Mouse (Mus musculus): ENCODE data around the gene Aspdh.
A peak's percentile ranks its signal among the peaks of the same experiment; 100 is the strongest.

Gene Aspdh

DNA sequence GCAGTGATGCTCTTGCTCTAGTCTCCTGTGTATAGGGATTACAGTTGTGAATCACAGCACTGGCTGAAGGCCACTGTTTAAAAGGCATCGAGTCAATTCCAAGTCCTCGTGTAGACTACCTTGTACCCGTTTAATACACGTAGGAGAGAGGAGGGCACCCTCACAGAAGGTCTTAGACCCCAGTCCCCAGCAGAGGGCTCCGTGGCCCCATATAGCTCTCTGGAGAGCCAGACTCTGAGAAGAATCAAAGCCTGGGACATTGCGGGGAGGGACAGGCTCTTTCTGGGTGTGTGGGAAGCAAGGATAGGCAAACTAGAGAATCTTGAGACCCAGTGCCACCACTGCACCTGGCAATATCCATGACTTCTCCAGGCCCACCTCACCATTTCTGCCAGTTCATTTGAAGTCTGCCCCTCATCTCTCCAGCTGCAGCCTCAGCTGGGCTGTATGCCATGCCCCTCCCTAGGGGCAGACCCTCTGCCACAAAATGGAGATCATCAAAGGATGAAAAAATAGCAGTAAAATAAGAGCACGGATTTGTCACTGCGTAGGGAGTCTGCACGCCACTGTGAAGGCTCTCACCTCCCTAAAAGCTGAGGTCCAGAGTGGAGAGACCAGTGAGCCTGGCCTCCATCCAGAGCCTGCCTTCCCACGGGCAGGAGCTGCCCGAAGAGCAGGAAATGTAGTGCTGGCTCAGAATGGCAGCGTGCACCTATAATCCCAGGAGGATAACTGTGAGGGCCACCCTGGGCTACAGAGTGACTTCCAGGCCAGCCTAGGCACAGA is 18.9 kb upstream of the Aspdh start:
- no peak for DNase-seq (ENCODE audit: extremely low spot score)

DNA sequence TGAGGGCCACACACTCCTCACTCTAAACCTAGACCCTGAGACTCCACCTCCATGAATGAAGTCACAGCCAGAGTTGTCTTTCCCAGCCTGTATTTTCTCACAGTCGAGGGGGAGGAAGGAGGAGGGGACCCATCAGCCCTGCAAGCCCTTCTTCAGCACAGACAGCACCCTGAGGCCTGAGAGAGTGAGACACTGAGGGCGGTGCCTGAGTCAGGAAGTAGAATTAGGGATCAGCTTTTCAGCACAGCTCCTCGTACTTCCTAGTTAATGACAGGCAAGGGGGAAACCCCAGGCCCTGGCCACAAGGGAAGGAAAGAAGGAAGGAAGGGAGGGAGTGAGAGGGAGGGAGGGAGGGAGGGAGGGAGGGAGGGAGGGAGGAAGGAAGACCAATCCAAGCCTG is 11.9 kb upstream of the Aspdh start:
- no peak for DNase-seq (ENCODE audit: extremely low spot score)

DNA sequence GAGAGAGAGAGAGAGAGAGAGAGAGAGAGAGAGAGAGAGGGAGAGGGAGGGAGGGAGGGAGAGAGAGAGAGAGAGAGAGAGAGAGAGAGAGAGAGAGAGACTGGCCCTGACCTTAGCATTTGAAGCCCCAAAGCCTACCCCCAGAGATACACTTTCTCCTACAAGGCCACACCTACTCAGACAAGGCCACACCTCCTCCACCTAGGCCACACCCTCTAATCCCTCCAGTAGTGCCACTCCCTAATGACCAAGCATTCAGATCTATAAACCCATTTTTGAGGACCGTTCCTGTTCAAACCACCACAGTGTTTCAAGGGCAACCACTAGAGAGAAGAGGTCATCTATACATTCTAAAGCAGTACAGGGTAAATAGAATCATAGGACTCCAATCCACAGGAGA is 8.9 kb upstream of the Aspdh start:
- DNase-seq (ENCODE audit: extremely low spot score) = no peak

DNA sequence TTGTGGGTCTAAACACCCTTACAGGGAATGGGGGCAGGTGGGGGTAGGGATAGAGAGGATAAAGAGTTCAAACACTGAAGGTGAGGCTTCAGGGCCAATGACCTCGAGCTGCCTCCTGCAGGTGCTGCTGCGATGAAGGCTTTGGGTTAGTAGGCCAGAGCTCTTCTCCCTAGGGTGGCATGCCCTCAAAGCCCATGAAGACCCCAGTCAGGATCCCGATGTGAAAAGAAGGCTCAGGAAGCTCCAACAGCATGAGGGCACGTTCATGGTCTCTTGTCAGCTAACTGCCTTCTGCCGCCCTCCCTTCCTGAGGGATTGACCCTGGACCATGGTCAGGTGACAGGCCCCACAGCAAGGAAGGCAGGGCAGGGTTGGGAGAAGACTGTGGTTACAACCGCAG is 5.1 kb upstream of the Aspdh start:
- DNase-seq (ENCODE audit: extremely low spot score) = no peak

DNA sequence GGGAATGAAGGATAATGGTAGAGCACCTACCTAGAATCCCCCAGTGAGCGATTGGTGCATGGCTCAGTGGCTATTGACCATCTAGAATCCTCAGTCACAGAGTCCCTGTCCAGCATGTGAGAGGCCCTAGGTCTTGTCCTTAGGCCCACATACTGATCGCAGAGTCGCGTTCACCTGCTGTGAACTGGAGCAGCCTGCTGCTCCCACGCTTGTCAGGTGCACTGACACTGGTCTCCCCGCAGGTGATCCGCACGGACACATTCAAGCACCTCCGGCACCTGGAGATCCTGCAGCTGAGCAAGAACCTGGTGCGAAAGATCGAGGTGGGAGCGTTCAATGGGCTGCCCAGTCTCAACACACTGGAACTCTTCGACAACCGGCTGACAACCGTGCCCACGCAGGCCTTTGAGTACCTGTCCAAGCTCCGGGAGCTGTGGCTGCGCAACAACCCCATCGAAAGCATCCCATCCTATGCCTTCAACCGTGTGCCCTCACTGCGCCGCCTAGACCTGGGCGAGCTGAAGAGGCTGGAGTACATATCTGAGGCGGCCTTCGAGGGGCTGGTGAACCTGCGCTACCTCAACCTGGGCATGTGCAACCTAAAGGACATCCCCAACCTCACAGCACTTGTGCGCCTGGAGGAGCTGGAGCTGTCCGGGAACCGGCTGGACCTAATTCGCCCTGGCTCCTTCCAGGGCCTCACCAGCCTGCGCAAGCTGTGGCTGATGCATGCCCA is 4.3 kb upstream of the Aspdh start:
- DNase-seq (ENCODE audit: extremely low spot score) = no peak

DNA sequence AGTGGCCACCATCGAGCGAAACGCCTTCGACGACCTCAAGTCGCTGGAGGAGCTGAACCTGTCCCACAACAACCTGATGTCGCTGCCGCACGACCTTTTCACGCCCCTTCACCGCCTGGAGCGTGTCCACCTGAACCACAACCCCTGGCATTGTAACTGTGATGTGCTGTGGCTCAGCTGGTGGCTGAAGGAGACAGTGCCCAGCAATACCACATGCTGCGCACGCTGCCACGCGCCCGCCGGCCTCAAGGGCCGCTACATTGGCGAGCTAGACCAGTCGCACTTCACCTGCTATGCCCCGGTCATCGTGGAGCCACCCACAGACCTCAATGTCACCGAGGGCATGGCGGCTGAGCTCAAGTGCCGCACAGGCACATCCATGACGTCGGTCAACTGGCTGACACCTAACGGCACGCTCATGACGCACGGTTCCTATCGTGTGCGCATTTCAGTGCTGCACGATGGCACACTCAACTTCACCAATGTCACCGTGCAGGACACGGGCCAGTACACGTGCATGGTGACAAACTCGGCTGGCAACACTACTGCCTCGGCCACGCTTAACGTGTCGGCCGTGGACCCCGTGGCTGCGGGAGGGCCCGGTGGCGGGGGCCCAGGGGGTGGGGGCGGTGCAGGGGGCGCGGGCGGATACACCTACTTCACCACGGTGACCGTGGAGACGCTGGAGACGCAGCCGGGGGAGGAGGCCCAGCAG is 3.5 kb upstream of the Aspdh start:
- no peak for DNase-seq (ENCODE audit: extremely low spot score)

DNA sequence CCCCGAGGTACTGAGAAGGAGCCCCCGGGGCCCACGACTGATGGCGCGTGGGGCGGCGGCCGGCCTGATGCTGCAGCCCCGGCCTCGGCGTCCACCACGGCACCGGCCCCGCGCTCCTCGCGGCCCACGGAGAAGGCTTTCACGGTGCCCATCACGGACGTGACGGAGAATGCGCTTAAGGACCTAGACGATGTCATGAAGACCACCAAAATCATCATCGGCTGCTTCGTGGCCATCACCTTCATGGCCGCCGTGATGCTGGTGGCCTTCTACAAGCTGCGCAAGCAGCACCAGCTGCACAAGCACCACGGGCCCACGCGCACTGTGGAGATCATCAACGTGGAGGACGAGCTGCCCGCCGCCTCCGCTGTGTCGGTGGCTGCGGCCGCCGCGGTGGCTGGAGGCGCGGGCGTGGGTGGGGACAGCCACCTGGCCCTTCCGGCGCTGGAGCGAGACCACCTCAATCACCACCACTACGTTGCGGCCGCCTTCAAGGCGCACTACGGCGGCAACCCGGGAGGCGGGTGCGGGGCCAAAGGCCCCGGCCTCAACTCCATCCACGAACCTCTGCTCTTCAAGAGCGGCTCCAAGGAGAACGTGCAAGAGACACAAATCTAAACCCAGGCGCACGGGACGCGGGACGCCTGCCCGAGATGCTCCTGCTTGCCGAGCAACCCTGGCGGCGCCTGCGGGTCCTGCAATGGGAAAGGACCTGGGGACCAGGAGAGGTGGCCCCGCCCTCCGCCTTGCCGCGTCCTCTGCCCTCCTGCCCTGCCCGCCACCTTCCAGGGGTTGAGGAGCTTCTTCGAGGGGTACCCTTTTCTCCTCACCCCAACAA is 2.8 kb upstream of the Aspdh start:
- peak; percentile 75 for DNase-seq (ENCODE audit: extremely low spot score)

DNA sequence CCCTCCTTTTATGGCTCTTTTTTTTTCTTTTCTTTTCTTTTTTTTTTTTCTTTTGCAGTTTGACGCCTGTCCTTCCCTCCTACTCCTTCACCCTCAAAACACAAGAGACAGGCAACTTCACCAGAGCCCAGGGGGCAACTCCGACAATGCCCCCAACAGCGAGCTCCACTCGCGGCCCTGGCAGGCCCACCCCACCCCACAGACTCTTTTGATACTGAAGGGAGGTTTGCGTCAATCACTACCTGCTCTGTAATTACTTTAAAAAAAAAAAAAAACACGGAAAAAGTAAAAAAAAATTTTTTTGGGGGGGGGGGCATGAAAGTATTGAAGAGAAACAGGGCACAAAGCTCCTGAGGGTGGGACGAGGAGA is 2.1 kb upstream of the Aspdh start:
- DNase-seq (ENCODE audit: extremely low spot score) = no peak

DNA sequence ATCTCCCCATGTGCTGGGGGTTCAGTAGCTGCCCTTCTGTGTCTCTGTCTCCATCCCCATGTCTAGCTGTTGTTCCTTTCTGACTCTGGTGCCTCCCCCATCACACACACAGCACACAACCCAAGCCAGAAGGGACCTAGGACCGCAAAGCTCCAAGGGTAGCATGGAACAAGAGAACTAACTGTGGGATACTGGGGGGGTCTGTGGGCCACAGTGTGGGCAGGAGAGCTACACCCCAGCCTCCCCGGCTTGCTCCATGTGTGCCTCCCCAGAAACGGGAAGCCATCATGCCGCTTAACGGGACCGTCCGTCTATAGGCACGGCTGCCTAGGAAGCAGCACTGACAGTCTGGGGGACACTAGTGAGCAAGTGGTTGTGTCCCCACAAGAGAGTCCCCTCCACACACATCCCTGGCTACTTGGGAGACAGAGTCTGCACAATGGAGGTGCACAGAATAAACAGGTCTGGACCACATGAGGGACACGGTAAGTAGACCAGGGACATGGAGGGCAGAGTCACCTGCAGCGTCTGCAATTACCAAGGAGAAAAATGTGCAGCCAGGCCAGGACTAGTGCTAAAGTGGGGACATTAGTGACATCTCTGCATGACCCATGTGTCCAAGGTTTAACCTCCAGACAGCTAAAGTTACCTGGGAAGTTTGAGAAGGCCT is 1.5 kb upstream of the Aspdh start:
- DNase-seq (ENCODE audit: extremely low spot score) = no peak

DNA sequence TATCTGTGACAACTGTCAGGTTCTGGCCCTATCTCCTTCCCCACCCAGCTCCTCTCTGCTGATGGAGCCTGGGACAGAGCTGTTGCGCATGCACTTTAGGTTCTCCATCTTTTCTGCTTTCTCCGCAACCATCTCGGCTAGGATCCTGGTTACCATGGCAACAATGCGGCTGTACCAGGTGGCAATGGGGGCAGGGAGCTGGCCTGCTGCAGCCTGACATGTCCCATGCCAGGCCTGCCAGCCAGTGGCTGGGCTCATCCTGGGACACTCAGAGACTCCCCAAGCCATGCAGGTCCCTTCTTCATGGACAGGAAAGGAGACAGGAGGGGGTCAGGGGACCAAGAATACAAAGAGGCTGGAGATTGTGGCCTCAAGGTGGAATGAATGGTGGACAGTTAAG is 680 bp upstream of the Aspdh start:
- DNase-seq (ENCODE audit: extremely low spot score) = no peak

DNA sequence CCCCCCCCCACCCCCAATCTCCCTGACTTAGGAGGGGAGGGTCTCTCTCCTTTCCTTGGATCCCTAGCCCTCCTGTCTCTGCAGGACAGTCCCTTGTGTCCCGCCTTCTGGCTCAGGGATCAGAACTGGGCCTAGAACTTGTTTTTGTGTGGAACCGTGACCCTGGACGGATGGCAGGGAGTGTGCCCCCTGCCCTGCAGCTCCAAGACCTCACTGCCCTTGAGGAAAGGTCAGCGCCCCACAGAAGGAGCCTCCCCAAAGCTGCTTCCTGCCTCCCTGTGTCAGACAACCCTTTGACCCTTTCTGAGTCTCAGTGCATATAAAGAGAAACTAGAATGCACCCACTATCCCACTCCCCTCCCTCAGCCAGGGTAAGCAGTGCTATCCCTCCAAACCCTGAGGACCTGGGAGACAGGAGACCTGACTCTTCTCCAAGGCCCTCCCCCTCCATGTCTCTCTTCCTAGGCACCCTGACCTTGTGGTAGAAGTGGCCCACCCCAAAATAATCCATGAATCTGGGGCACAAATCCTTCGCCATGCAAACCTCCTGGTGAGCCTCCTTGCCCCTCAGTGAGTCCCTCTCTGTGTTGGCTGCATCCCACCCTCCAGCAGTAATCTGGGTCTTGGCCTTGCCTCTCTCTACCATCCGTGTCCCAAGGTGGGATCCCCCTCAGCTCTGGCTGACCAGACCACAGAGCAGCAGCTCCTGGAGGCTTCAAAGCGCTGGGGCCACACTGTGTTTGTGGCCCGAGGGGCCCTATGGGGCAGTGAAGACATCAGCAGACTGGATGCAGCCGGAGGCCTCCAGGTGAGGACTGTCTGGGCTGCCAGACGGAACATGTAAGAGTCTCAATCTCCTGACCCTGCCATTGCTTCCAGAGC is 1.1 kb downstream of the Aspdh start:
- no peak for DNase-seq (ENCODE audit: extremely low spot score)

DNA sequence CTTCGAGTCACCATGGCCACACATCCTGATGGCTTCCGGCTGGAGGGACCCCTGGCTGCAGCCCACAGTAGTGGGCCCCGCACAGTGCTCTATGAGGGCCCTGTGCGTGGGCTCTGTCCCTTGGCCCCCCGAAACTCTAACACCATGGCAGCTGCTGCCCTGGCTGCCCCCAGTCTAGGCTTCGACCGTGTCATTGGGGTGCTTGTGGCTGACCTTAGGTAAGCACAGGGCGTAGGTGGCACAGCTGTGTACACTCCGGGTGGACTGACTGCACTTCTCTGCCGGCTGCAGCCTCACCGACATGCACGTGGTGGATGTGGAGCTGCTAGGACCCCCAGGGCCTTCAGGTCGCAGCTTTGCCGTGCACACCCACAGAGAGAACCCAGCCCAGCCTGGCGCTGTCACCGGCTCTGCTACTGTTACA is 1.7 kb downstream of the Aspdh start:
- no peak for DNase-seq (ENCODE audit: extremely low spot score)

DNA sequence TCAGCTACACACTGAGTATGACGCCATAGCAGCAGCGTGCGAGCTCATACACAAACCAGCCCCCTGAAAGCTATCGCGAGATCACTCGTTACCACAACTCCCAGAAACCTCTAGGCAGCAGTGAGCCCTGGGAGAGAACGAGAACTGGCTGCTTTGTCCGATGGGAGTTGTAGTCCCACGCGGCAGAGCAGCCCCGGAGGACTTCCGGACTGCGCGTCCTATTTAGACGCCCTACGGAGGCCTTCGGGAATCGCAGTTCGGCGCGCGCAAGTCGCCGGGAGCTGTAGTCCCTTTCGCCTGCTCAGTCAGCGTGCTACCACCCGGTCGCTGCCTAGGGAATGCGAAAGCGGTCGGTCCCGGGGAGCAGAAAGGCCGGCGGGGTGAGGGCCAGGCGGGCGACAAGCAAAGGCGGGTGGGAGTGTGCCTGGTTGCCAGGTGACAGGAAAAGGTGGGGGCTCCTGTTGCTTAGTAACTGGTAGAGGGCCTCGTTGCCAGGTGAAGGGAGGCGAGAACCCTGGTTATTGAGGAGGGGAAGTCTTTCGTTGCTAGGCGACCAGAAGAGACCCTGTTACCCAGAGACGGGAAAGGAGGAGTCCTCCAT is 2.7 kb downstream of the Aspdh start, which contains the start of gene Josd2:
Gene Josd2 (plus strand): TSS at position 170 of the 601 bp plus-strand sequence.
- peak; percentile 93 for DNase-seq (ENCODE audit: extremely low spot score)

DNA sequence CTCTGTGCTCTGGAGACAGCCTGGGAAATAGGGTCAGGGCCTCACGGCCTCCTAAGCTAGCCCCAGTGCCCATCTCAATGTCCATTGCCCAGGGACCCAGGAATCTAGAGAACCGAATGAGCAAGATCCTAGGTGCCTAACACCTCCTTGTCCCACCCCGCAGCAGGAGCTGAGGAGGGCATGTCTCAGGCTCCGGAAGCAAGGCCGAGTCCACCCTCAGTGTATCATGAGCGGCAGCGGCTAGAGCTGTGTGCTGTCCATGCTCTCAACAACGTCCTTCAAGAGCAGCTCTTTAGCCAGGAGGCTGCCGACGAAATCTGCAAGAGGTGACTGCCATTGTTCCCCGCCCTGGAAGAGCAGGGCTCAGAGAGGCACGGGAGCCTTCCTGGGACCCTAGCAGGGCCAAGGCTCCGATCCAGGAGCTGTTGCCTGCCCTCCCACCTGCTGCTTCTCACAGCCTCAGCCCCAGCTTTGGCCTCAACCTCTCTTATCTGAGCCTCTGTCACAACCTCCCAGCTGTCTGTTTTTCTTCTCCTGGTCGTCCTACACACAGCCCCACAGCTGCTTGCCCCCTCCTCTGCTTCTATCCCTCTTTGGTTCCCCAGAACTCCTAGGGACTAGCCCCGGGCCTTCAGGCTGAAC is 3.6 kb downstream of the Aspdh start:
- no peak for DNase-seq (ENCODE audit: extremely low spot score)

DNA sequence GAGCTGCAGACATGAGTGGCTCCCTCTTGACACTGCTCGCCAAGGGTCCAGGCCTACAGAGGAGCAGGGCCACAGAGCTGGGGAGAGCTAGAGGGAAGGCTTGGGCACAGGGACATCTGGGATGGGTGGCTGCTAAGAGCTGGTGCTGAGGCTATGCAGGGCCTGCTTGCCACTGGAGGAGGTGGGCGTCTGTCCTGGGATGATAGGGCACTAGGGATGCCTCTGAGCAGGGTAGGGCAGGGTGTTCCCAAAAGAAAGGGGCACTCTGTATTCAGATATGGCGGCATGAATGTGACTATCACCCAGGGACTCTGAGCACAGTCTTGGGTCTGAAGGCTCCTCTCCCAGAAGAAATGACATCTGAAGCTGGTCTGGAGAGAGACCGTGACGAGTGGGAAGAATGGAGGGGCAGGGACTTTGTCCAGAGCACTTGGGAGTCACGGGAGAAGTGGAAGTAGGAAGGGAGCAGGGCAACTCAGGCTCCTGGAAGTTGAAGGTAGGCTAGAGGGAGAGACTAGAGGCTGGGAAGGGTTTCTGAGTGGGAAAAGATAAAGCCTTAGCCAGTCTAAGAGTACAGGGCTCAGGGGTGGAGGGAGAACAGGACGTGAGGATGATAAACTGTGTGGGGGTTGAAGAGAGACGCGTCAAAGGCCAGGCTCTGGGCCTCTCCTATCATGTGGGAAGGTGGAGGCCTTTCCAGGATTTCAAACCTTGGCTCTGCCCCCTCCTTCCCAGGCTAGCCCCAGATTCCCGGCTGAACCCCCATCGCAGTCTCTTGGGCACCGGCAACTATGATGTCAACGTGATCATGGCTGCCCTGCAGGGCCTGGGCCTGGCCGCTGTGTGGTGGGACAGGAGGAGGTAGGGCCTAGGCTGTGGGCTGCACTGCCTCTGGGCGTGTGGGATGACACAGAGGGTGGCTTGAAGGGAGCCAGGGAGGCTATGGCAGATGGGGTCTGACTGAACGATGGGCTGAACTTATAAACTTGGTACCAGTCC is 4.8 kb downstream of the Aspdh start:
- DNase-seq (ENCODE audit: extremely low spot score) = no peak

DNA sequence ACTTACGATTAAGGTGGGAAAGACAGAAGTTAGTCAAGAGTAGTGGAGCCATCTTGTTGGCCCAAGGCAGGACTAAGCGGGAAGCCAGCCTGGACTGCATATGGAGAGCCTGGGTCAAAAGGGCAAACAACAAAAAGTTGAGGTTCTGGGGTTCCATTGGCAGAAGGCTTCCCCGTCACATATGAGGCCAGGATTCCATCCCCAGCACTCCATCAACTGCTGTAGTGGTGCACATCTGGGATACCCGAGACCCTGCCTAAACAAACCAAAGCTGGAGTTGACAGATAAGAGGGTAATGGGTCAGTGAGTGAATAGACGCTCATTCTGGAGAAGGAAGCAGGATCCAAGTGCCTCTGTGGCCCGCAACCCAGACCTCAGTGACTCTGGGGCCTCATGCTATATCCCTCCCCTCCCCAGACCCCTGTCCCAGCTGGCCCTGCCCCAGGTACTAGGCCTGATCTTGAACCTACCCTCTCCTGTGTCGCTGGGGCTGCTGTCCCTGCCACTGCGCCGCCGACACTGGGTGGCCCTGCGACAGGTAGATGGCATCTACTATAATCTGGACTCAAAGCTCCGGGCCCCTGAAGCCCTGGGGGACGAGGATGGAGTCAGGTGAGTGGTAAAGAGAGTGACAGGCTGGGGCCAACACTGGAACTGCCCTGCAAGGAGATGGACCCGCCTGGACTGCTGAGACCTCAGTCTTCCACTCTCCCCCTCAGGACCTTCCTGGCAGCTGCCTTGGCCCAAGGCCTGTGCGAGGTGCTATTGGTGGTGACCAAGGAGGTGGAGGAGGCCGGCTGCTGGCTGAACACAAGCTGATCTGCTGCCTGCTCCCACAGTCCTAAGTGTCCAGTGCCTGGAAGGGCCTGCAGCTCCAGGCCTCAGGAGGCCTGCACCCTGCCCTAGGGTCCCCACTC is 5.8 kb downstream of the Aspdh start:
- DNase-seq (ENCODE audit: extremely low spot score) = no peak

Data from embryo, embryonic 9.5 days (tissue).